15 mouse cellular contexts compared by ENCODE assay signal in genomic region chr13:29405316-29405715, GRCm38 (mm10).
"Had no signal": no experiment of that assay in that cellular context is flagged by ENCODE, and none has a peak within 500 bp of the region (broad histone marks: within the 10 kb centered on the region; RNA-seq: fewer than 3 reads in every experiment).

No protein-coding gene starts in this region.

- H3K36me3 ChIP-seq: midbrain, embryonic 12.5 days had no signal

- H3K4me3 ChIP-seq: layer of hippocampus, adult 2 months; megakaryocyte, embryonic 14.5 days; midbrain, embryonic 12.5 days had no signal

- H3K9me3 ChIP-seq: megakaryocyte, embryonic 14.5 days; midbrain, embryonic 12.5 days had no signal

- H3K9ac ChIP-seq: liver, embryonic 14.5 days; midbrain, embryonic 12.5 days had no signal

- H3K4me2 ChIP-seq: midbrain, embryonic 12.5 days had no signal

- H3K27me3 ChIP-seq: megakaryocyte, embryonic 14.5 days; midbrain, embryonic 12.5 days had no signal

- ATAC-seq: midbrain, embryonic 16.5 days had no signal

- DNase-seq: kidney, adult 11 months; kidney, adult 9 months; kidney, postnatal 36 days; left cerebral cortex, postnatal 4 days; lung, adult 18-20 months; right cerebral cortex, adult 18-20 months; thymus, adult 18-20 months; thymus, postnatal 14 days had no signal

- H3K27ac ChIP-seq: kidney, postnatal 0 days; layer of hippocampus, adult 2 months; liver, embryonic 14.5 days; macrophage; midbrain, embryonic 12.5 days had no signal
